Mouse (Mus musculus): ENCODE measurements around the gene Chid1. TPM values are rescaled to one million over a fixed set of nuclear protein-coding genes. Genes with fewer than 3 reads are reported as not detected.
A peak's percentile ranks its signal among the peaks of the same experiment; 100 is the strongest.

Chid1 gene
- polyA plus RNA-seq, 1 experiment from 2014 or later, result 20.8 TPM

DNA sequence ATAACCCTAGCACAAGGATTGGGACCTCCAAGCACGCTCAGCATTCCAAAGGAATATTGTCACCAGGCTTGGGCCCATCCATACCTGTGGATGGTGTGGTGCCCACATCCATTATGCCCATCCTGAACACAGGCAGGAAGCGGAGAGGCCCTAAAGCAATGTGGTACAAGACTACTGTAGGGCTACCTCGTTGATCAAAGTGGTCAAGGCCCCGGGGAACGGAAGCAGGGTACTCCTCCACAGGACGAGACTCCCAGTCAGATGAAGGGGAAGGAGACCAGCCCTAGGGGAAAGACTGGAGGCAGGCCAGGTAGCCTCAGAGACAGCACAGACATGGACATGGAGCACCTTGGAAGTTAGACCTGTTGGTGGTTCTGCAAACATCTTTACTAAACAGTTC is 66.9 kb downstream of the Chid1 start:
- 83% methylated on average over 6 of the region's 6 CpGs for WGBS
- TF ChIP-seq EP300 (optimal IDR thresholded peaks at IDR 0.05) (no peak), CTCF (IDR thresholded peaks at IDR 0.05; ENCODE audit: low read depth) (no peak)
- H3K36me3 ChIP-seq (ENCODE audit: control insufficient read depth, insufficient read depth, low read length), result peaks cover 19% of the 10 kb centered on the region
- no peak overlapping the region for H3K4me2 ChIP-seq (replicated peaks; ENCODE audit: low read depth)
- H3K4me3 ChIP-seq (ENCODE audit: low read depth, low read length), result no peak overlapping the region
- no peak for DNase-seq (ENCODE audit: low spot score)
- no peak overlapping the region for H3K9ac ChIP-seq (ENCODE audit: low read length)
- H3K27ac ChIP-seq (replicated peaks), result no peak overlapping the region
- no peaks in the 10 kb centered on the region for H3K27me3 ChIP-seq (ENCODE audit: control insufficient read depth, insufficient read depth, low read length)
- ATAC-seq (ENCODE audit: low FRiP score, low TSS enrichment), result no peak
- no peaks in the 10 kb centered on the region for H3K9me3 ChIP-seq (ENCODE audit: control insufficient read depth, low read length)
- H3K4me1 ChIP-seq (replicated peaks; ENCODE audit: control insufficient read depth, insufficient read depth), result peaks cover 27% of the 10 kb centered on the region

DNA sequence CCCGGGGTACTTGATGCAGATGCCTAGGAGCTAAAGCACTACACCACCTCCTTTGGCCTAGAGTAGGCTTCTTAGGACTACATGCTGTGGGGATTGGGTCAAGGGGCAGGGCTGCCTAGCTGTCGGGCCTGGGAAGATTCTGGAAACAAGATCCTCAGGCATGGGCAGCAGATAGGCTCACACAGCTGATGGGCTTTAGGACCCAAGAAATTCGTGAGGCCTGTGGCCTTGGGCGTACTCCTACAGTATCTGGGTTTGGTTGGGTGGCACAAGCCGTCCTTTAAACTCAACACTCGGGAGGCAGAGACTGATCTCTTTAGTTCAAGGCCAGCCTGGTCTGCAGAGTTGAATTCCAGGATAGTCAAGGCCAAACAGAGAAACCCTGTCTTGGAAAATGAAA is 67.4 kb downstream of the Chid1 start:
- WGBS, result 73% methylated on average over 6 of the region's 6 CpGs
- Histone ChIP-seq H3K36me3 (ENCODE audit: control insufficient read depth, insufficient read depth, low read length) (peaks cover 19% of the 10 kb centered on the region), H3K9ac (ENCODE audit: low read length) (no peak overlapping the region), H3K9me3 (ENCODE audit: control insufficient read depth, low read length) (no peaks in the 10 kb centered on the region), H3K4me1 (replicated peaks; ENCODE audit: control insufficient read depth, insufficient read depth) (peaks cover 23% of the 10 kb centered on the region), H3K4me2 (replicated peaks; ENCODE audit: low read depth) (no peak overlapping the region), H3K27ac (replicated peaks) (no peak overlapping the region), H3K4me3 (ENCODE audit: low read depth, low read length) (no peak overlapping the region), H3K27me3 (ENCODE audit: control insufficient read depth, insufficient read depth, low read length) (no peaks in the 10 kb centered on the region)
- no peak for DNase-seq (ENCODE audit: low spot score)
- TF ChIP-seq CTCF (IDR thresholded peaks at IDR 0.05; ENCODE audit: low read depth) (no peak), EP300 (optimal IDR thresholded peaks at IDR 0.05) (no peak)
- no peak for ATAC-seq (ENCODE audit: low FRiP score, low TSS enrichment)

GRCm38 (mm10) chr7:141471236-141471635 is 68.4 kb downstream of the Chid1 start:
- Histone ChIP-seq H3K4me3 (ENCODE audit: low read depth, low read length) (no peak overlapping the region), H3K4me2 (replicated peaks; ENCODE audit: low read depth) (no peak overlapping the region), H3K27ac (replicated peaks) (no peak overlapping the region), H3K36me3 (ENCODE audit: control insufficient read depth, insufficient read depth, low read length) (peaks cover 19% of the 10 kb centered on the region), H3K9ac (ENCODE audit: low read length) (no peak overlapping the region), H3K27me3 (ENCODE audit: control insufficient read depth, insufficient read depth, low read length) (no peaks in the 10 kb centered on the region), H3K9me3 (ENCODE audit: control insufficient read depth, low read length) (no peaks in the 10 kb centered on the region), H3K4me1 (replicated peaks; ENCODE audit: control insufficient read depth, insufficient read depth) (peaks cover 23% of the 10 kb centered on the region)
- ATAC-seq (ENCODE audit: low FRiP score, low TSS enrichment), result no peak
- WGBS, result 91% methylated on average over 1 of the region's 1 CpGs
- no peak for DNase-seq (ENCODE audit: low spot score)
- TF ChIP-seq EP300 (optimal IDR thresholded peaks at IDR 0.05) (no peak), CTCF (IDR thresholded peaks at IDR 0.05; ENCODE audit: low read depth) (no peak)

DNA sequence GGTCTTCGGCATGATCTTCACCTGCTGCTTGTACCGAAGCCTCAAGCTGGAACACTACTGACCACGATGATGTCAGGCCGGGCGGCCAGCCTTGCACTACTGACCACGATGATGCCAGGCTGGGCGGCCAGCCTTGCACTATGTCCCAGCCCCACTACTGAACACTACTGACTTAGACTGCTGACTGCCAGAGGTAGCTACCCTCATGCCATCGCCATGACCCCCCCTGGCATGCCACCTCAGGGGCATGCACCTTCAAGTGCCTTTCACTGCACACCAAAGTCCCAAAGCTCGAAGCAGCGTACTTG is 69.1 kb downstream of the Chid1 start:
- no peaks in the 10 kb centered on the region for H3K27me3 ChIP-seq (ENCODE audit: control insufficient read depth, insufficient read depth, low read length)
- no peak overlapping the region for H3K4me2 ChIP-seq (replicated peaks; ENCODE audit: low read depth)
- WGBS, result 93% methylated on average over 10 of the region's 10 CpGs
- H3K36me3 ChIP-seq (ENCODE audit: control insufficient read depth, insufficient read depth, low read length), result peaks cover 19% of the 10 kb centered on the region
- no peaks in the 10 kb centered on the region for H3K9me3 ChIP-seq (ENCODE audit: control insufficient read depth, low read length)
- H3K4me1 ChIP-seq (replicated peaks; ENCODE audit: control insufficient read depth, insufficient read depth), result peaks cover 19% of the 10 kb centered on the region
- H3K4me3 ChIP-seq (ENCODE audit: low read depth, low read length), result no peak overlapping the region
- H3K27ac ChIP-seq (replicated peaks), result no peak overlapping the region
- no peak for DNase-seq (ENCODE audit: low spot score)
- no peak for ATAC-seq (ENCODE audit: low FRiP score, low TSS enrichment)
- TF ChIP-seq CTCF (IDR thresholded peaks at IDR 0.05; ENCODE audit: low read depth), result no peak
- no peak for TF ChIP-seq EP300 (optimal IDR thresholded peaks at IDR 0.05)
- no peak overlapping the region for H3K9ac ChIP-seq (ENCODE audit: low read length)

GRCm38 (mm10) chr7:141469901-141470636 is 69.6 kb downstream of the Chid1 start:
- Histone ChIP-seq H3K4me3 (ENCODE audit: low read depth, low read length) (no peak overlapping the region), H3K27ac (replicated peaks) (no peak overlapping the region), H3K9ac (ENCODE audit: low read length) (no peak overlapping the region), H3K9me3 (ENCODE audit: control insufficient read depth, low read length) (no peaks in the 10 kb centered on the region), H3K4me1 (replicated peaks; ENCODE audit: control insufficient read depth, insufficient read depth) (peaks cover 21% of the 10 kb centered on the region), H3K36me3 (ENCODE audit: control insufficient read depth, insufficient read depth, low read length) (peaks cover 19% of the 10 kb centered on the region), H3K4me2 (replicated peaks; ENCODE audit: low read depth) (no peak overlapping the region), H3K27me3 (ENCODE audit: control insufficient read depth, insufficient read depth, low read length) (no peaks in the 10 kb centered on the region)
- no peak for DNase-seq (ENCODE audit: low spot score)
- TF ChIP-seq CTCF (IDR thresholded peaks at IDR 0.05; ENCODE audit: low read depth) (no peak), EP300 (optimal IDR thresholded peaks at IDR 0.05) (no peak)
- ATAC-seq (ENCODE audit: low FRiP score, low TSS enrichment), result no peak
- WGBS, result 90% methylated on average over 18 of the region's 18 CpGs

DNA sequence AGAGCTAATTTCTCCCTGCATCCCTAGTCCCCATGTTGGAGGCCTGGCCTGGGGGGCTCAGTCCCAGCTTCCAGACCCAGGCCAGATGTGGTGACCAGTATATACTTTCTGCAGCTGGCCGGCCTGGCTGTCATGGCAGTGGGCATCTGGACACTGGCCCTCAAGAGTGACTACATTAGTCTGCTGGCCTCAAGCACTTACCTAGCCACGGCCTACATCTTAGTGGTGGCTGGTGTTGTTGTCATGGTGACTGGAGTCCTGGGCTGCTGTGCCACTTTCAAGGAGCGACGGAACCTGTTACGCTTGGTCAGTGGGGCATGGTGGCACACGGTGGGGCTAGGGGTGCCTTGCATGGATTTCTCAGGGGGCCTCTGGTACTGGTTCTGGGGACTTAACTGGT is 70.3 kb downstream of the Chid1 start:
- WGBS, result 78% methylated on average over 6 of the region's 6 CpGs
- Histone ChIP-seq H3K4me3 (ENCODE audit: low read depth, low read length) (peak overlapping the region; percentile 72; the same call in 1 of the 2 replicates), H3K27me3 (ENCODE audit: control insufficient read depth, insufficient read depth, low read length) (0 out of 2 replicates have a peak, but pooled peaks cover 2% of the 10 kb centered on the region), H3K4me2 (replicated peaks; ENCODE audit: low read depth) (peak overlapping the region; percentile 82), H3K9me3 (ENCODE audit: control insufficient read depth, low read length) (no peaks in the 10 kb centered on the region), H3K9ac (ENCODE audit: low read length) (peak overlapping the region; percentile 86; the same call in 1 of the 2 replicates), H3K4me1 (replicated peaks; ENCODE audit: control insufficient read depth, insufficient read depth) (peaks cover 21% of the 10 kb centered on the region), H3K27ac (replicated peaks) (peak overlapping the region; percentile 94), H3K36me3 (ENCODE audit: control insufficient read depth, insufficient read depth, low read length) (peaks cover 19% of the 10 kb centered on the region)
- no peak for ATAC-seq (ENCODE audit: low FRiP score, low TSS enrichment)
- DNase-seq (ENCODE audit: low spot score), result no peak
- TF ChIP-seq CTCF (IDR thresholded peaks at IDR 0.05; ENCODE audit: low read depth) (no peak), EP300 (optimal IDR thresholded peaks at IDR 0.05) (no peak)

All from stomach, postnatal 0 days (tissue).